ENCODE assay signal across 17 mouse cellular contexts in genomic region chr12:8859588-8859987, GRCm38 (mm10).
DNase-seq lines count a peak whose midpoint lies in the region; ATAC-seq and TF ChIP-seq lines count a peak whose summit lies in the region.
"Had no signal": no experiment of that assay in that cellular context is flagged by ENCODE, and none has a peak within 500 bp of the region (broad histone marks: within the 10 kb centered on the region; RNA-seq: fewer than 3 reads in every experiment).

No protein-coding gene starts in this region.

- DNase-seq in heart, adult 9 months (ENCODE audit: low spot score in 2 of 2), result no peak
- DNase-seq in lung, postnatal 0 days (ENCODE audit: low spot score), result no peak
- no peak for DNase-seq in lung, postnatal 25 days (ENCODE audit: low spot score)
- no peak for DNase-seq in layer of hippocampus, postnatal 25 days (ENCODE audit: extremely low spot score in 1 of 2, low spot score in 1 of 2)
- DNase-seq in adrenal gland, adult 18-20 months (ENCODE audit: low spot score in 2 of 2), result no peak
- DNase-seq: adrenal gland, adult 2 months; cerebellum, adult 9-11 months; kidney, adult 18-20 months; kidney, postnatal 25 days had no signal

- H3K27me3 ChIP-seq in heart, embryonic 15.5 days, result peaks cover 6% of the 10 kb centered on the region; the same call in 1 of the 2 replicates
- no peaks in the 10 kb centered on the region for H3K27me3 ChIP-seq in lung, postnatal 0 days (replicated peaks; ENCODE audit: insufficient read depth, low read length)
- no peaks in the 10 kb centered on the region for H3K27me3 ChIP-seq in small intestine, adult 2 months (ENCODE audit: control insufficient read depth, insufficient read depth, low read length)
- H3K27me3 ChIP-seq: hindbrain, embryonic 15.5 days; midbrain, embryonic 13.5 days had no signal

- 26% methylated on average over 4 of the region's 4 CpGs for WGBS in heart, embryonic 15.5 days
- WGBS in lung, postnatal 0 days, result 44% methylated on average over 4 of the region's 4 CpGs
- whole genome bisulfite sequencing in small intestine, adult 2 months, result 75% methylated on average over 4 of the region's 4 CpGs

- peak overlapping the region; percentile 75 for H3K27ac ChIP-seq in heart, embryonic 15.5 days
- no peak overlapping the region for H3K27ac ChIP-seq in lung, postnatal 0 days (ENCODE audit: low read length)
- 0 out of 2 replicates have a peak overlapping the region, but pooled peaks have one; percentile 3 for H3K27ac ChIP-seq in embryonic fibroblast, embryonic 13.5 days (ENCODE audit: insufficient read depth, low read length)
- peak overlapping the region; percentile 80 for H3K27ac ChIP-seq in small intestine, adult 2 months (ENCODE audit: insufficient read depth, low read depth, low read length)
- H3K27ac ChIP-seq: hindbrain, embryonic 15.5 days; liver, embryonic 14.5 days; midbrain, embryonic 13.5 days had no signal

- no peak; the same call in 1 of the 2 replicates for ATAC-seq in heart, embryonic 15.5 days (replicated peaks; ENCODE audit: insufficient number of reproducible peaks, insufficient read depth, low FRiP score, low read depth)
- ATAC-seq in lung, postnatal 0 days, result peak; percentile 69
- ATAC-seq: forebrain, embryonic 14.5 days; midbrain, embryonic 13.5 days had no signal

- H3K4me2 ChIP-seq in heart, embryonic 15.5 days, result no peak overlapping the region
- no peak overlapping the region for H3K4me2 ChIP-seq in lung, postnatal 0 days (replicated peaks; ENCODE audit: low read depth, low read length)
- H3K4me2 ChIP-seq: hindbrain, embryonic 15.5 days; midbrain, embryonic 13.5 days had no signal

- no peaks in the 10 kb centered on the region for H3K9me3 ChIP-seq in heart, embryonic 15.5 days (replicated peaks)
- H3K9me3 ChIP-seq in lung, postnatal 0 days (ENCODE audit: low read length), result no peaks in the 10 kb centered on the region
- H3K9me3 ChIP-seq: hindbrain, embryonic 15.5 days; midbrain, embryonic 13.5 days had no signal

- no peak for TF ChIP-seq EP300 in lung, postnatal 0 days (IDR thresholded peaks at IDR 0.05)

- H3K36me3 ChIP-seq in heart, embryonic 15.5 days, result no peaks in the 10 kb centered on the region
- H3K36me3 ChIP-seq in lung, postnatal 0 days (ENCODE audit: insufficient read depth, low read length), result no peaks in the 10 kb centered on the region
- no peaks in the 10 kb centered on the region for H3K36me3 ChIP-seq in small intestine, adult 2 months (ENCODE audit: control insufficient read depth, insufficient read depth, low read length)
- H3K36me3 ChIP-seq: hindbrain, embryonic 15.5 days; midbrain, embryonic 13.5 days had no signal

- no peak for TF ChIP-seq CTCF in lung, postnatal 0 days (IDR thresholded peaks at IDR 0.05)
- no peak for TF ChIP-seq CTCF in embryonic fibroblast, embryonic 13.5 days (IDR thresholded peaks at IDR 0.05; ENCODE audit: borderline replicate concordance, insufficient read depth, low read length)
- no peak for TF ChIP-seq CTCF in small intestine, adult 2 months (IDR thresholded peaks at IDR 0.05; ENCODE audit: extremely low read depth, insufficient read length, insufficient replicate concordance, low read depth, low read length)

- H3K9ac ChIP-seq in heart, embryonic 15.5 days, result no peak overlapping the region
- H3K9ac ChIP-seq in lung, postnatal 0 days (replicated peaks; ENCODE audit: low read depth), result no peak overlapping the region
- H3K9ac ChIP-seq: hindbrain, embryonic 15.5 days; liver, embryonic 14.5 days; midbrain, embryonic 13.5 days had no signal

- peaks cover 41% of the 10 kb centered on the region for H3K4me1 ChIP-seq in heart, embryonic 15.5 days (replicated peaks)
- H3K4me1 ChIP-seq in lung, postnatal 0 days (ENCODE audit: insufficient read depth, low read depth, low read length), result no peaks in the 10 kb centered on the region
- peaks cover 14% of the 10 kb centered on the region; the same call in 1 of the 2 replicates for H3K4me1 ChIP-seq in embryonic fibroblast, embryonic 13.5 days (ENCODE audit: control insufficient read depth, insufficient read depth, low read length)
- H3K4me1 ChIP-seq in small intestine, adult 2 months (ENCODE audit: control insufficient read depth, insufficient read depth, insufficient read length, low read length), result peaks cover 49% of the 10 kb centered on the region
- H3K4me1 ChIP-seq: hindbrain, embryonic 15.5 days; midbrain, embryonic 13.5 days had no signal

- H3K4me3 ChIP-seq in heart, embryonic 15.5 days, result no peak overlapping the region
- H3K4me3 ChIP-seq in lung, postnatal 0 days (ENCODE audit: low read depth, low read length), result no peak overlapping the region
- no peak overlapping the region for H3K4me3 ChIP-seq in embryonic fibroblast, embryonic 13.5 days (ENCODE audit: insufficient read depth, low read length)
- H3K4me3 ChIP-seq in small intestine, adult 2 months (ENCODE audit: low read depth, low read length), result no peak overlapping the region
- H3K4me3 ChIP-seq: erythroblast, embryonic 14.5 days; hindbrain, embryonic 15.5 days; midbrain, embryonic 13.5 days had no signal

- no peak for TF ChIP-seq POLR2A in embryonic fibroblast, embryonic 13.5 days (IDR thresholded peaks at IDR 0.05; ENCODE audit: low read depth, low read length)
- TF ChIP-seq POLR2A in small intestine, adult 2 months (IDR thresholded peaks at IDR 0.05; ENCODE audit: low read depth, low read length), result no peak
